Mouse (Mus musculus): Measurements from ENCODE around the gene Wnk2.

DNA sequence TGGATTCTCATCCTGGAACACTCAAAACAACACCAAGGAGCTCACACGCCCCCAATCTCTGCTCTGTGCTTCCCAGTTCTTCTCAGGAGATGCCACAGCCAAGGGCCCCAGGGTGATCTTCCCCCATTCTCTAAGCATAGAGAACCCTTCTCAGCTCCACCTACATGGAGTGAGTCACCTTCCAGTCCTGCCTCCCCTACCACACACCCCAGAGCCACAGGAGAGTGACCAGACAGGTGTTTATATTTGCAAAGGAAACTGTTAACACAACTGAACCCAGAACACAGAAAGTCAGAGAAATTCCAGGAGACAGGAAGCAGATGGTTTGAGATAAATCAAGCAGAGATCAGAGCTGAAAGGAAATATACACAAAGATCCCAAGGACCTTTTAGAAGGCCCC is 43.9 kb downstream of the Wnk2 start:
- TF ChIP-seq CTCF (IDR thresholded peaks at IDR 0.05; ENCODE audit: extremely low read depth, insufficient read depth, low read length) = no peak
- TF ChIP-seq POLR2A (IDR thresholded peaks at IDR 0.05; ENCODE audit: extremely low read depth, insufficient read depth, low read length) = no peak

All from cortical plate, adult 2 months (tissue).